Mouse (Mus musculus) midbrain, embryonic 12.5 days (tissue): ENCODE measurements around the gene Hcrtr1. TPM values are rescaled to one million over a fixed set of nuclear protein-coding genes. Genes with fewer than 3 reads are reported as not detected.

Experiments
- ATAC-seq: fragments of 200-750 bp; cut with Nextera tagmentation; 2 replicates; pipeline ENCODE4 v1.8.0; 2017; ENCODE audit warnings: low read depth, moderate TSS enrichment, moderate library complexity; ENCODE audit not compliant: low FRiP score
- H3K27ac ChIP-seq: fragments of 300-500 bp; sonication (generic); replicated peaks from 2 replicates; pipeline ENCODE4 v1.5.1; 2016; ENCODE audit warnings: mild to moderate bottlenecking
- H3K27me3 ChIP-seq: fragments of 300-500 bp; sonication (generic); 2 replicates; pipeline ENCODE4 v1.6.1; 2016; ENCODE audit warnings: mild to moderate bottlenecking
- H3K36me3 ChIP-seq: fragments of 300-500 bp; sonication (generic); 2 replicates; pipeline ENCODE4 v1.6.1; 2016
- H3K4me1 ChIP-seq: fragments of 300-500 bp; sonication (generic); 2 replicates; pipeline ENCODE4 v1.6.1; 2016
- H3K4me2 ChIP-seq: fragments of 300-500 bp; sonication (generic); replicated peaks from 2 replicates; pipeline ENCODE4 v1.6.1; 2016; ENCODE audit warnings: mild to moderate bottlenecking, moderate library complexity
- H3K4me3 ChIP-seq: fragments of 300-500 bp; sonication (generic); 2 replicates; pipeline ENCODE4 v1.5.1; 2016; ENCODE audit warnings: mild to moderate bottlenecking
- H3K9ac ChIP-seq: fragments of 300-500 bp; sonication (generic); replicated peaks from 2 replicates; pipeline ENCODE4 v1.6.1; 2016; ENCODE audit warnings: mild to moderate bottlenecking, moderate library complexity
- H3K9me3 ChIP-seq: fragments of 300-500 bp; sonication (generic); 2 replicates; pipeline ENCODE4 v1.6.1; 2016; ENCODE audit warnings: mild to moderate bottlenecking
- WGBS: fragments of 180-500 bp; shearing (Covaris S2); methylation state at CpG from one replicate; pipeline ENCODE4 v1.1.7; 2016; 5-methylcytosine and 5-hydroxymethylcytosine counted together
- polyA plus RNA-seq: library from polyadenylated mRNA; unstranded; fragments of >200 nt; fragmentation: Nextera tagmentation; extraction: Ambion mirVana; gene quantifications from 2 replicates; pipeline ENCODE4 v1.2.1, GENCODE M21; 2016

Hcrtr1 gene
- polyA plus RNA-seq, 1 experiment from 2014 or later: 0.48 TPM

GRCm38 (mm10) chr4:130130641-130131350 is 8.4 kb downstream of the Hcrtr1 start:
- Histone ChIP-seq H3K27me3 (peaks cover 7% of the 10 kb centered on the region; the same call in 1 of the 2 replicates), H3K9ac (no peak overlapping the region), H3K36me3 (peaks cover 24% of the 10 kb centered on the region), H3K4me3 (no peak overlapping the region), H3K27ac (no peak overlapping the region), H3K4me2 (no peak overlapping the region), H3K4me1 (no peaks in the 10 kb centered on the region), H3K9me3 (no peaks in the 10 kb centered on the region)
- 49% methylated on average over 13 of the region's 13 CpGs for WGBS
- no peak for ATAC-seq

DNA sequence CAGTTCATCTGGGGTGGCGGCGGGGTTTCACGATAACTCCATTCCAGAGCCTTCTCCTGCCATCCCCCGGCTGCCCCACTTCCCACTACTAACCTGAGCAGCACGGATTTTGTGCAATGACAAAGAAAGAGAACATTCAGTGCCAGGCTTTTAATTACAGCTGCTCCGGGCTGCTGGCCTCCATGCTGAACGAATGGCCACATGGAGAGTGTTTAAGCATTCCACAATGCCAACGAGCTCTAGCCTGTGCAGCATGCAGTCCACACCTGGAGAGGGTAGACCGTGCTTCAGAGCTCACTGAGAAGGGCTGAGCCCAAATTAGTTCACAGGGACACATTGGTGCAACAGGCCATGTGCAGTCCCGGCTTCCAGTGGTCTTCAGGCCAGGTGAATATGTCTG is 9.1 kb downstream of the Hcrtr1 start:
- Histone ChIP-seq H3K4me3 (no peak overlapping the region), H3K9me3 (no peaks in the 10 kb centered on the region), H3K27me3 (peaks cover 3% of the 10 kb centered on the region; the same call in 1 of the 2 replicates), H3K27ac (no peak overlapping the region), H3K4me2 (no peak overlapping the region), H3K9ac (no peak overlapping the region), H3K4me1 (no peaks in the 10 kb centered on the region), H3K36me3 (peaks cover 31% of the 10 kb centered on the region)
- no peak for ATAC-seq
- 79% methylated on average over 10 of the region's 10 CpGs for WGBS

GRCm38 (mm10) chr4:130128907-130129306 is 10.3 kb downstream of the Hcrtr1 start:
- H3K4me2 ChIP-seq: no peak overlapping the region
- H3K27ac ChIP-seq: no peak overlapping the region
- peaks cover 3% of the 10 kb centered on the region; the same call in 1 of the 2 replicates for H3K27me3 ChIP-seq
- no peaks in the 10 kb centered on the region for H3K9me3 ChIP-seq
- 91% methylated on average over 5 of the region's 5 CpGs for WGBS
- H3K4me3 ChIP-seq: no peak overlapping the region
- no peaks in the 10 kb centered on the region for H3K4me1 ChIP-seq
- no peak for ATAC-seq
- peaks cover 43% of the 10 kb centered on the region for H3K36me3 ChIP-seq
- H3K9ac ChIP-seq: no peak overlapping the region

DNA sequence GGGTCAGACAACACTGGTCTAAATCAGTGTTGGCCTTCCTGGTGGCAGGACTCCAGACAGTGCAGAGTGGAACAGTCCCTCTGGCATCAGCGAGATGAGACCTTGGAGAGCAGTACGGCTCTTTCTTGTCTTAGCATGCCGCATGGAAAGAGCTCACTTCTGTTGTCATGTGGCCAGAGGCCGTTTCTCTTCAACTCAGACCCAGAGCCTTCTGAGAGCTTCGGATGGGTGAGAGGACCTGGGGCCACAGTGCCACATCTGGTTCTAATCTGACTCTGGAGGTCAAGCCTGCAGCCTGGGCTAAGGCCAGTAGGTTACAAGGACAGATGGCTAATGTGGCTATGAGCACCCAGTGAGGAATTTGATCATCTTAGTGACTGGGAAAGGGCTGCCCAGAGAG is 13.2 kb downstream of the Hcrtr1 start:
- H3K27me3 ChIP-seq: peaks cover 3% of the 10 kb centered on the region; the same call in 1 of the 2 replicates
- no peak overlapping the region for H3K4me3 ChIP-seq
- H3K27ac ChIP-seq: no peak overlapping the region
- no peak overlapping the region for H3K9ac ChIP-seq
- 75% methylated on average over 5 of the region's 5 CpGs for WGBS
- H3K4me2 ChIP-seq: no peak overlapping the region
- no peaks in the 10 kb centered on the region for H3K9me3 ChIP-seq
- H3K36me3 ChIP-seq: peaks cover 69% of the 10 kb centered on the region
- no peaks in the 10 kb centered on the region for H3K4me1 ChIP-seq
- ATAC-seq: no peak

DNA sequence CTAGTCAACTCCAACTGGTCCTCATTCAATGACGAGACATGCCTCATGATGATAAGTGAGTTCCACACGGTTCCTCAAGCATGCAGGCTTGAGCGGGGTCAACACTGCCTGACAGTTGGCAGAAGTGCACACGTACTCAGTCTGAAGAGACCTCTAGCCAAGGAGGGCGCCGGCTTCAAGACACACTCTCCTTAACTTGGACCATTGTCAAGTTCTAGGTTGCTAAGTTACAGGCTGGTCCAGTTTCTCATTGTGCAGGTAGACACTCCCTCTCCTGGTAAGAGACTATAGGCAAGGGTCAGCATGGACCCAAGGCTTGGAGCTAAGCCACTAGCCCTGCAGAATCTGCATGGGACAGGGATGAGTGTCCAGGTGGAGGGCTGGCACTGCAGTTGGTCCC is 14.0 kb downstream of the Hcrtr1 start:
- 91% methylated on average over 6 of the region's 6 CpGs for WGBS
- no peaks in the 10 kb centered on the region for H3K4me1 ChIP-seq
- H3K4me3 ChIP-seq: no peak overlapping the region
- H3K4me2 ChIP-seq: no peak overlapping the region
- no peak for ATAC-seq
- H3K27me3 ChIP-seq: no peaks in the 10 kb centered on the region
- no peak overlapping the region for H3K9ac ChIP-seq
- no peak overlapping the region for H3K27ac ChIP-seq
- H3K9me3 ChIP-seq: no peaks in the 10 kb centered on the region
- H3K36me3 ChIP-seq: peaks cover 69% of the 10 kb centered on the region

DNA sequence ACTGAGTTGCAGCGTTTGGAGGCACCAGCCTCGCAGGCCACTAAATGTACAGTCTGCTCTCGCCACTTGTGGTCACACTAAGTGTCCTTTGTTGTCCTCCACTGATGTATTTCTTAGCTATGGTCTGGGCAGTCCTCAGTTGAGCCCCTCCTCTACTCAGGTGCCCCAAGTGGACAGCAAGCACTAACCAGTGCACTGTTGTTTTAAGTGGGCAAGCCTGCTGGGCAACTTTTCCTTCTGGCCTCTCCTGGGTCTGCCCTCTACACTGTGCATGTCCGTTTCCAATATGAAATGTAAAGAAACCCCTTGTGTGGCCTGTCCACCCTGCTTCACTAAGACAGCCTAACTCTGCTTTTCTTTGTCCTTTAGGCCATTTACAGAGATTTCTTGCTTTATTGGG is 15.0 kb downstream of the Hcrtr1 start:
- no peak for ATAC-seq
- 88% methylated on average over 4 of the region's 4 CpGs for WGBS
- H3K9ac ChIP-seq: no peak overlapping the region
- no peaks in the 10 kb centered on the region for H3K27me3 ChIP-seq
- H3K9me3 ChIP-seq: no peaks in the 10 kb centered on the region
- H3K27ac ChIP-seq: no peak overlapping the region
- peaks cover 69% of the 10 kb centered on the region for H3K36me3 ChIP-seq
- H3K4me3 ChIP-seq: no peak overlapping the region
- no peak overlapping the region for H3K4me2 ChIP-seq
- H3K4me1 ChIP-seq: no peaks in the 10 kb centered on the region

DNA sequence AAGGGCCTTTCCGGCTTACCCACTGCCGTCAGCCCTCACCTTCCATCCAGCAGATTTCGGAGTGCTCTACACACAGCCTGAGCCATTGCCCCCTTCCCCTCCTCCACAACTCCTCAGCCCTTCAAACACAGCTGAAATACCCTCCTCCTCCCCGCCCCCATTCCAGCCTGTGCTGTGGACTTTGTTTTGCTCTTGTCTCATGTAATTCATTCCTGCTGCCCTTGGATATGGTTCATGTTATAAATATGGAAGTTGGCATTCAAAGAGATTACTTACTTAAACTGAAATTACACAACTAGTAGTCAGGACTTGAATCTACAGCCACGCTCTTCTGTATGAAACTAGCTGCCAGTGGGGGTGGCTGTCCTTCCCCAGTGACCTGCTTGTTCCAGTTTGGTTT is 16.1 kb downstream of the Hcrtr1 start:
- WGBS: 87% methylated on average over 5 of the region's 5 CpGs
- ATAC-seq: no peak
- H3K27me3 ChIP-seq: no peaks in the 10 kb centered on the region
- H3K27ac ChIP-seq: no peak overlapping the region
- H3K9me3 ChIP-seq: no peaks in the 10 kb centered on the region
- no peak overlapping the region for H3K4me3 ChIP-seq
- H3K9ac ChIP-seq: no peak overlapping the region
- no peaks in the 10 kb centered on the region for H3K4me1 ChIP-seq
- no peak overlapping the region for H3K4me2 ChIP-seq
- peaks cover 67% of the 10 kb centered on the region for H3K36me3 ChIP-seq

- no peak overlapping the region for H3K27ac ChIP-seq
- H3K4me1 ChIP-seq: no peaks in the 10 kb centered on the region
- H3K9me3 ChIP-seq: no peaks in the 10 kb centered on the region
- H3K9ac ChIP-seq: no peak overlapping the region
- no peak for ATAC-seq
- H3K4me3 ChIP-seq: no peak overlapping the region
- H3K27me3 ChIP-seq: no peaks in the 10 kb centered on the region
- no peak overlapping the region for H3K4me2 ChIP-seq
- 72% methylated on average over 8 of the region's 8 CpGs for WGBS
- peaks cover 53% of the 10 kb centered on the region for H3K36me3 ChIP-seq
Measured at GRCm38 (mm10) chr4:130121560-130121959, 17.6 kb downstream of the Hcrtr1 start.

DNA sequence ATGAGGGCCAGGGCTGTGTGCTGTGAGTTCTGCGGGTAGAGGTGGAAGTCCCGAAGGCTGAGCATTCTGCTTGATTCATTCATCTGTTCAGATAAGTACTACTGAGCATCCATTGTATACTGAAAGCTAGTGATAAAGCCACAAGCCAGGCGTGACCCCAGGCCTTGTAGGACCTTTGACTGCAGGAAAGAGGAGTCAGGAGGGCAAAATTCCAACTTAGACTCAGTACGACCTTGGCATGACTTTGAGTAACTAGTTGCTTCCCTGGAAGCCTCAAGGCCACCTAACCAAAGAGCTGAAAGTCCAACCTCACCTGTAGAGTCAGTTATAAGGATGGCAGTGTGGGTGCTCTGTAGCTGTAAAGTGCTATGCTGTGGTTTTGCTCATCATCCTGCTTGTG is 18.4 kb downstream of the Hcrtr1 start:
- WGBS: 75% methylated on average over 4 of the region's 4 CpGs

DNA sequence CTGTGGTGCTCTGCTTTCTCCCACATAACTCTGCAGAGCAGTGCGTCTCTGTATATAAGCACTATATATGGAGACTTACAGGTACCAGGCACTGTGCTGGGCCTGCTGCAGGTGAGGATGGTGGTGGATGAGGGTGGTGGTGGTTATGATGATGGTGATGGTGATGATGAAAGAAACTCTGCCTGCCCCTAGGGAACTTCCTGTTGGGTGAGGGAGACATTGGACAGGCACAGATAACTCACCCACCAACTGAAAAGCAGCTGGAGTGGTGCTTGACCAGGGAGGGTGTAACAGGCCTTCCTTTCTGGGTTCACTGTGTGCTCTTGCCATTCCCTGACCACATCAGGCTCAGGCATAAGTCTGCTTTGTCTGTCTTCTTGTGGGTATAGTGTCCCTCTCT is 26.4 kb downstream of the Hcrtr1 start:
- Histone ChIP-seq H3K9ac (no peak overlapping the region), H3K36me3 (peaks cover 13% of the 10 kb centered on the region; the same call in 1 of the 2 replicates), H3K27me3 (no peaks in the 10 kb centered on the region), H3K27ac (no peak overlapping the region), H3K4me3 (no peak overlapping the region), H3K4me1 (peaks cover 4% of the 10 kb centered on the region), H3K4me2 (no peak overlapping the region), H3K9me3 (no peaks in the 10 kb centered on the region)
- no peak for ATAC-seq
- 100% methylated on average over 1 of the region's 1 CpGs for WGBS

More for the DNA sequence above, 18.4 kb downstream of the Hcrtr1 start:
- Histone ChIP-seq H3K4me3 (no peak overlapping the region), H3K4me1 (no peaks in the 10 kb centered on the region), H3K4me2 (no peak overlapping the region), H3K27ac (no peak overlapping the region), H3K9me3 (no peaks in the 10 kb centered on the region), H3K27me3 (no peaks in the 10 kb centered on the region), H3K9ac (no peak overlapping the region), H3K36me3 (peaks cover 45% of the 10 kb centered on the region)
- no peak for ATAC-seq

GRCm38 (mm10) chr4:130112299-130112698 is 26.9 kb downstream of the Hcrtr1 start:
- Histone ChIP-seq H3K9ac (no peak overlapping the region), H3K36me3 (peaks cover 13% of the 10 kb centered on the region; the same call in 1 of the 2 replicates), H3K27ac (no peak overlapping the region), H3K9me3 (no peaks in the 10 kb centered on the region), H3K4me2 (no peak overlapping the region), H3K4me3 (no peak overlapping the region), H3K4me1 (peaks cover 4% of the 10 kb centered on the region), H3K27me3 (no peaks in the 10 kb centered on the region)
- no peak for ATAC-seq
- 83% methylated on average over 7 of the region's 7 CpGs for WGBS

GRCm38 (mm10) chr4:130110091-130110490 is 29.1 kb downstream of the Hcrtr1 start:
- Histone ChIP-seq H3K9me3 (no peaks in the 10 kb centered on the region), H3K4me1 (peaks cover 4% of the 10 kb centered on the region), H3K9ac (no peak overlapping the region), H3K27me3 (no peaks in the 10 kb centered on the region), H3K4me3 (no peak overlapping the region), H3K4me2 (no peak overlapping the region), H3K36me3 (0 out of 2 replicates have a peak, but pooled peaks cover 7% of the 10 kb centered on the region), H3K27ac (no peak overlapping the region)
- WGBS: 87% methylated on average over 7 of the region's 7 CpGs
- ATAC-seq: no peak

GRCm38 (mm10) chr4:130109666-130110065 is 29.5 kb downstream of the Hcrtr1 start:
- H3K27ac ChIP-seq: no peak overlapping the region
- no peak for ATAC-seq
- H3K27me3 ChIP-seq: no peaks in the 10 kb centered on the region; the same call in 1 of the 2 replicates
- H3K9ac ChIP-seq: no peak overlapping the region
- H3K4me2 ChIP-seq: no peak overlapping the region
- no peak overlapping the region for H3K4me3 ChIP-seq
- 0 out of 2 replicates have a peak, but pooled peaks cover 7% of the 10 kb centered on the region for H3K36me3 ChIP-seq
- no peaks in the 10 kb centered on the region for H3K9me3 ChIP-seq
- 94% methylated on average over 9 of the region's 9 CpGs for WGBS
- peaks cover 4% of the 10 kb centered on the region for H3K4me1 ChIP-seq
